Mouse (Mus musculus): ENCODE measurements around the gene Tenm2.

DNA sequence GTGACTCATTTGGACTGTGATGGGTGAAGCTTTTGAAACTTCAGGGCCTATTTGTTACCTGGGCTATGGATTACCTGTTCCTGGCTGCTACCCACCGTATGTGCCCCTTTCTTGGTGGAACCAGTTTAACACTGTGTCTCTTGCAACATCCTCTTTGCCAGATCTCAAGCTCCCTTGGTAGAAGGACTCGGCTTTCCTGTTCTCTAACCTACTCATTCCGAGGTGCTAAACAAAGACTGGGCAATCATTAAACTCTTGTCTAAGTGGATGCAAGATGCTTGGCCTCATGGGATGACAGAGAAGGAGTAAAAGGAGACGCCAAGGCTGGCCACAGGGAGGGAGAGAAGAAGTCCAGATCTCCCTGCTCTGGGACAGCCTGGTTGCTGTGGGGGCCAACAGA lies 1198.5 kb downstream of the Tenm2 start:
- no peak for TF ChIP-seq POLR2A (IDR thresholded peaks at IDR 0.05; ENCODE audit: low read depth, low read length)
- TF ChIP-seq CTCF (IDR thresholded peaks at IDR 0.05; ENCODE audit: extremely low read depth, insufficient read length, insufficient replicate concordance, low read depth, low read length): no peak

All from small intestine, adult 2 months (tissue).